Mouse (Mus musculus): ENCODE results near the gene Xrra1. TPM values are rescaled to one million over a fixed set of nuclear protein-coding genes. Genes with fewer than 3 reads are reported as not detected.
"Not testable (repeated sequence)": the region's sequence is repeated elsewhere in the genome, so short reads cannot be mapped to it uniquely, and the experiment has no call there.

Gene Xrra1
- polyA plus RNA-seq, 1 experiment from 2014 or later: 0.23 TPM

GRCm38 (mm10) chr7:99926916-99927714 lies 68.2 kb downstream of the Xrra1 start:
- no peaks in the 10 kb centered on the region for H3K9me3 ChIP-seq (replicated peaks; ENCODE audit: control insufficient read depth, low read length)

GRCm38 (mm10) chr7:99935758-99936157 lies 76.8 kb downstream of the Xrra1 start:
- ATAC-seq (replicated peaks; ENCODE audit: insufficient number of reproducible peaks, low FRiP score, low TSS enrichment): no peak
- Histone ChIP-seq H3K36me3 (ENCODE audit: control insufficient read depth, insufficient read depth, low read length) (peaks cover 14% of the 10 kb centered on the region; the same call in 1 of the 2 replicates), H3K4me1 (ENCODE audit: control insufficient read depth, insufficient read depth, low read length) (no peaks in the 10 kb centered on the region), H3K4me3 (ENCODE audit: low read depth, low read length) (no peak overlapping the region), H3K9ac (ENCODE audit: low read depth, low read length) (no peak overlapping the region), H3K27ac (ENCODE audit: low read depth, low read length) (no peak overlapping the region), H3K9me3 (replicated peaks; ENCODE audit: control insufficient read depth, low read length) (no peaks in the 10 kb centered on the region), H3K4me2 (no peak overlapping the region), H3K27me3 (ENCODE audit: control insufficient read depth, insufficient read depth, low read length) (no peaks in the 10 kb centered on the region)
- WGBS (ENCODE audit: insufficient replicate concordance): 93% methylated on average over 1 of the region's 1 CpGs

More at GRCm38 (mm10) chr7:99926916-99927714, 68.2 kb downstream of the Xrra1 start:
- no peak overlapping the region for H3K4me3 ChIP-seq (ENCODE audit: low read depth, low read length)
- no peak for ATAC-seq (replicated peaks; ENCODE audit: insufficient number of reproducible peaks, low FRiP score, low TSS enrichment)
- H3K27me3 ChIP-seq (ENCODE audit: control insufficient read depth, insufficient read depth, low read length): no peaks in the 10 kb centered on the region
- 79% methylated on average over 10 of the region's 10 CpGs for WGBS (ENCODE audit: insufficient replicate concordance)
- no peak overlapping the region for H3K4me2 ChIP-seq
- no peak overlapping the region for H3K9ac ChIP-seq (ENCODE audit: low read depth, low read length)
- H3K4me1 ChIP-seq (ENCODE audit: control insufficient read depth, insufficient read depth, low read length): no peaks in the 10 kb centered on the region
- H3K36me3 ChIP-seq (ENCODE audit: control insufficient read depth, insufficient read depth, low read length): peaks cover 7% of the 10 kb centered on the region
- H3K27ac ChIP-seq (ENCODE audit: low read depth, low read length): no peak overlapping the region

DNA sequence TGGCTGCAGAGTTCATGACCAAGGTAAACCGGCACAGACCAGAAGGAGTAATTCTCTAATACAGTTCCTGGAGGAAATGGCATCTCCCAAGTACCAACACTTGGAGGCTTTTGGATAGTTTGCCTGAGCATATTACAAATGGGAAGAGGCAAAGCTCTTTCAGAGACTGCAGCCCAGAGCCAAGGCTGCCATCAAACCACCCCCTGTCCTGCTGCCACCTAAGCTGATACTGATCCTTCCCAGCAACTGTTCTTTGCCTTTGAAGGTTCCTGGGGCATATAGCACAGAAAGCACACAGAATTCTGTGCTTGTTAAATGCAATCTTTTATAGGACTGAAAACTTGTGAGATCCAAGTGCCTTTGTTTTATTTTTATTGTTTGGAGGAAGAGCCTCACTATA lies 81.8 kb downstream of the Xrra1 start:
- Histone ChIP-seq H3K4me2 (no peak overlapping the region), H3K36me3 (ENCODE audit: control insufficient read depth, insufficient read depth, low read length) (peaks cover 15% of the 10 kb centered on the region), H3K9me3 (replicated peaks; ENCODE audit: control insufficient read depth, low read length) (no peaks in the 10 kb centered on the region), H3K4me3 (ENCODE audit: low read depth, low read length) (no peak overlapping the region), H3K4me1 (ENCODE audit: control insufficient read depth, insufficient read depth, low read length) (no peaks in the 10 kb centered on the region), H3K9ac (ENCODE audit: low read depth, low read length) (no peak overlapping the region), H3K27ac (ENCODE audit: low read depth, low read length) (no peak overlapping the region), H3K27me3 (ENCODE audit: control insufficient read depth, insufficient read depth, low read length) (no peaks in the 10 kb centered on the region)
- no peak for ATAC-seq (replicated peaks; ENCODE audit: insufficient number of reproducible peaks, low FRiP score, low TSS enrichment)
- WGBS (ENCODE audit: insufficient replicate concordance): 94% methylated on average over 1 of the region's 1 CpGs

- ATAC-seq (replicated peaks; ENCODE audit: insufficient number of reproducible peaks, low FRiP score, low TSS enrichment): no peak
- 91% methylated on average over 3 of the region's 3 CpGs for WGBS (ENCODE audit: insufficient replicate concordance)
- peaks cover 35% of the 10 kb centered on the region for H3K36me3 ChIP-seq (ENCODE audit: control insufficient read depth, insufficient read depth, low read length)
- no peaks in the 10 kb centered on the region for H3K27me3 ChIP-seq (ENCODE audit: control insufficient read depth, insufficient read depth, low read length)
- no peak overlapping the region for H3K4me3 ChIP-seq (ENCODE audit: low read depth, low read length)
- no peak overlapping the region for H3K27ac ChIP-seq (ENCODE audit: low read depth, low read length)
- peaks cover 3% of the 10 kb centered on the region; the same call in 1 of the 2 replicates for H3K9me3 ChIP-seq (replicated peaks; ENCODE audit: control insufficient read depth, low read length)
- H3K4me2 ChIP-seq: no peak overlapping the region
- H3K9ac ChIP-seq (ENCODE audit: low read depth, low read length): no peak overlapping the region
- no peaks in the 10 kb centered on the region for H3K4me1 ChIP-seq (ENCODE audit: control insufficient read depth, insufficient read depth, low read length)
These were observed 85.6 kb downstream of the Xrra1 start for GRCm38 (mm10) chr7:99944520-99944919.

- H3K9me3 ChIP-seq (replicated peaks; ENCODE audit: control insufficient read depth, low read length); H3K4me3 ChIP-seq (ENCODE audit: low read depth, low read length); H3K27ac ChIP-seq (ENCODE audit: low read depth, low read length); H3K9ac ChIP-seq (ENCODE audit: low read depth, low read length); H3K4me1 ChIP-seq (ENCODE audit: control insufficient read depth, insufficient read depth, low read length); H3K27me3 ChIP-seq (ENCODE audit: control insufficient read depth, insufficient read depth, low read length); H3K4me2 ChIP-seq; ATAC-seq (replicated peaks; ENCODE audit: insufficient number of reproducible peaks, low FRiP score, low TSS enrichment): not testable (repeated sequence)
- WGBS (ENCODE audit: insufficient replicate concordance): 95% methylated on average over 22 of the region's 22 CpGs
- peaks cover 35% of the 10 kb centered on the region for H3K36me3 ChIP-seq (ENCODE audit: control insufficient read depth, insufficient read depth, low read length)
These were observed 86.1 kb downstream of the Xrra1 start for GRCm38 (mm10) chr7:99945012-99945411.

DNA sequence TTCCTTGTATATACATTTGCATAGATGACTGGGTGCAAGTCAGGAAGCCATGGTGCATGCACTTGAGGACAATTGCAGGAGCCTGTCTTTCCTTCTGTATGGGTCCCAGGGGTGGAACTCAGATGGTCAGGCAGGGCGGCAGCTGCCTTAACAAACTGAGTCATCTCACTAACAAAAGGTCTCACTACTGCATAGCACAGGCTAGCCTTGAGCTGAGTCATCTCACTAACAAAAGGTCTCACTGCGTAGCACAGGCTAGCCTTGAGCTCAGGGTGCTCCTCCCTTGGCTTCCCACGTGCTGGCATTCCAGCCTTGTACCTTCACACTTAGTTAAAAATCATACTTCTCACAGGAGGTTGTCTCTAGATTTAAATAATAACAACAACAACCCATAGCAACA lies 87.0 kb downstream of the Xrra1 start:
- Histone ChIP-seq H3K4me2 (no peak overlapping the region), H3K9ac (ENCODE audit: low read depth, low read length) (no peak overlapping the region), H3K4me3 (ENCODE audit: low read depth, low read length) (no peak overlapping the region), H3K4me1 (ENCODE audit: control insufficient read depth, insufficient read depth, low read length) (no peaks in the 10 kb centered on the region), H3K9me3 (replicated peaks; ENCODE audit: control insufficient read depth, low read length) (peaks cover 3% of the 10 kb centered on the region; the same call in 1 of the 2 replicates), H3K36me3 (ENCODE audit: control insufficient read depth, insufficient read depth, low read length) (peaks cover 35% of the 10 kb centered on the region), H3K27me3 (ENCODE audit: control insufficient read depth, insufficient read depth, low read length) (no peaks in the 10 kb centered on the region), H3K27ac (ENCODE audit: low read depth, low read length) (no peak overlapping the region)
- WGBS (ENCODE audit: insufficient replicate concordance): 90% methylated on average over 3 of the region's 3 CpGs
- no peak for ATAC-seq (replicated peaks; ENCODE audit: insufficient number of reproducible peaks, low FRiP score, low TSS enrichment)

- peaks cover 35% of the 10 kb centered on the region for H3K36me3 ChIP-seq (ENCODE audit: control insufficient read depth, insufficient read depth, low read length)
- no peak overlapping the region for H3K27ac ChIP-seq (ENCODE audit: low read depth, low read length)
- no peak overlapping the region for H3K4me3 ChIP-seq (ENCODE audit: low read depth, low read length)
- H3K9ac ChIP-seq (ENCODE audit: low read depth, low read length): no peak overlapping the region
- WGBS (ENCODE audit: insufficient replicate concordance): 76% methylated on average over 4 of the region's 4 CpGs
- H3K4me1 ChIP-seq (ENCODE audit: control insufficient read depth, insufficient read depth, low read length): no peaks in the 10 kb centered on the region
- ATAC-seq (replicated peaks; ENCODE audit: insufficient number of reproducible peaks, low FRiP score, low TSS enrichment): no peak
- H3K4me2 ChIP-seq: no peak overlapping the region
- peaks cover 3% of the 10 kb centered on the region; the same call in 1 of the 2 replicates for H3K9me3 ChIP-seq (replicated peaks; ENCODE audit: control insufficient read depth, low read length)
- H3K27me3 ChIP-seq (ENCODE audit: control insufficient read depth, insufficient read depth, low read length): no peaks in the 10 kb centered on the region
These were observed 87.4 kb downstream of the Xrra1 start for GRCm38 (mm10) chr7:99946356-99946755.

- Histone ChIP-seq H3K9ac (ENCODE audit: low read depth, low read length) (no peak overlapping the region), H3K36me3 (ENCODE audit: control insufficient read depth, insufficient read depth, low read length) (peaks cover 32% of the 10 kb centered on the region), H3K27ac (ENCODE audit: low read depth, low read length) (no peak overlapping the region), H3K4me2 (no peak overlapping the region), H3K4me3 (ENCODE audit: low read depth, low read length) (no peak overlapping the region), H3K4me1 (ENCODE audit: control insufficient read depth, insufficient read depth, low read length) (no peaks in the 10 kb centered on the region), H3K9me3 (replicated peaks; ENCODE audit: control insufficient read depth, low read length) (peaks cover 3% of the 10 kb centered on the region; the same call in 1 of the 2 replicates), H3K27me3 (ENCODE audit: control insufficient read depth, insufficient read depth, low read length) (no peaks in the 10 kb centered on the region)
- no peak for ATAC-seq (replicated peaks; ENCODE audit: insufficient number of reproducible peaks, low FRiP score, low TSS enrichment)
- 80% methylated on average over 9 of the region's 9 CpGs for WGBS (ENCODE audit: insufficient replicate concordance)
These were observed 88.4 kb downstream of the Xrra1 start for GRCm38 (mm10) chr7:99947329-99947728.

All from heart, embryonic 11.5 days (tissue).